In genomic region chr4:103213859-103214497, GRCm38 (mm10) we compare ENCODE assay signal across 8 mouse cellular contexts. TPM values are rescaled to one million over a fixed set of nuclear protein-coding genes. Genes with fewer than 3 reads are reported as not detected.
DNase-seq lines count a peak whose midpoint lies in the region; ATAC-seq lines count a peak whose summit lies in the region.

No protein-coding gene starts in this region.

- 4% methylated on average over 30 of the region's 30 CpGs for WGBS in heart, embryonic 13.5 days
- WGBS in limb, embryonic 12.5 days = 5% methylated on average over 30 of the region's 30 CpGs
- WGBS in neural tube, embryonic 14.5 days = 5% methylated on average over 30 of the region's 30 CpGs

- H3K27me3 ChIP-seq in heart, embryonic 13.5 days (replicated peaks) = no peaks in the 10 kb centered on the region
- no peaks in the 10 kb centered on the region for H3K27me3 ChIP-seq in limb, embryonic 12.5 days
- no peaks in the 10 kb centered on the region for H3K27me3 ChIP-seq in neural tube, embryonic 14.5 days (ENCODE audit: control insufficient read depth, insufficient read depth, low read length)

- no peaks in the 10 kb centered on the region for H3K9me3 ChIP-seq in heart, embryonic 13.5 days
- H3K9me3 ChIP-seq in limb, embryonic 12.5 days = no peaks in the 10 kb centered on the region
- no peaks in the 10 kb centered on the region for H3K9me3 ChIP-seq in neural tube, embryonic 14.5 days (ENCODE audit: control insufficient read depth, low read length)

- H3K9ac ChIP-seq in heart, embryonic 13.5 days = peak overlapping the region; percentile 96
- H3K9ac ChIP-seq in limb, embryonic 12.5 days (replicated peaks) = peak overlapping the region; percentile 96
- H3K9ac ChIP-seq in neural tube, embryonic 14.5 days (replicated peaks; ENCODE audit: low read depth, low read length) = peak overlapping the region; percentile 97

- H3K27ac ChIP-seq in heart, embryonic 13.5 days (replicated peaks) = peak overlapping the region; percentile 96
- peak overlapping the region; percentile 99 for H3K27ac ChIP-seq in limb, embryonic 12.5 days
- H3K27ac ChIP-seq in neural tube, embryonic 14.5 days (ENCODE audit: low read depth, low read length) = peak overlapping the region; percentile 99

- H3K36me3 ChIP-seq in heart, embryonic 13.5 days = peaks cover 22% of the 10 kb centered on the region
- peaks cover 20% of the 10 kb centered on the region for H3K36me3 ChIP-seq in limb, embryonic 12.5 days
- peaks cover 10% of the 10 kb centered on the region; the same call in 1 of the 2 replicates for H3K36me3 ChIP-seq in neural tube, embryonic 14.5 days (ENCODE audit: control insufficient read depth, insufficient read depth, low read length)

- no peak for ATAC-seq in heart, embryonic 13.5 days (ENCODE audit: extremely low read depth, insufficient number of reproducible peaks, low FRiP score, low TSS enrichment)
- no peak for ATAC-seq in limb, embryonic 12.5 days (ENCODE audit: insufficient number of reproducible peaks, insufficient read depth, low FRiP score, low TSS enrichment, low read depth)
- ATAC-seq in neural tube, embryonic 14.5 days (ENCODE audit: low read depth) = no peak

- H3K4me2 ChIP-seq in heart, embryonic 13.5 days = peak overlapping the region; percentile 76
- peak overlapping the region; percentile 74 for H3K4me2 ChIP-seq in limb, embryonic 12.5 days
- peak overlapping the region; percentile 53 for H3K4me2 ChIP-seq in neural tube, embryonic 14.5 days (ENCODE audit: low read depth, low read length)

- peaks cover 21% of the 10 kb centered on the region for H3K4me1 ChIP-seq in heart, embryonic 13.5 days
- H3K4me1 ChIP-seq in limb, embryonic 12.5 days (replicated peaks) = peaks cover 27% of the 10 kb centered on the region
- H3K4me1 ChIP-seq in neural tube, embryonic 14.5 days (ENCODE audit: control insufficient read depth, insufficient read depth, low read length) = peaks cover 14% of the 10 kb centered on the region

- peak; percentile 23 to 24 for DNase-seq in cerebellum, postnatal 10 days
- no peak for DNase-seq in cerebellum, adult 11-12 months
- DNase-seq in 3T3-L1 (ENCODE audit: low read depth, low spot score) = peak; percentile 48
- DNase-seq in brain, adult 2 months (ENCODE audit: low read depth, low spot score) = peak; percentile 40
- DNase-seq in spleen, postnatal 14 days (ENCODE audit: low spot score in 2 of 2) = no peak

- peak overlapping the region; percentile 95 for H3K4me3 ChIP-seq in heart, embryonic 13.5 days
- H3K4me3 ChIP-seq in limb, embryonic 12.5 days (replicated peaks) = peak overlapping the region; percentile 86
- H3K4me3 ChIP-seq in neural tube, embryonic 14.5 days (ENCODE audit: low read depth, low read length) = peak overlapping the region; percentile 86

RNA-seq across cellular contexts. Expression of gene Slc35d1, which starts 1.0 kb away (rescaled TPM):
- 5.3 and 5.9 TPM in 2 replicates for polyA plus RNA-seq in heart, embryonic 13.5 days (2015; fragmentation: Nextera tagmentation; extraction: Ambion mirVana)
- 10.4 and 12.5 TPM in 2 replicates for polyA plus RNA-seq in limb, embryonic 12.5 days (2016; fragmentation: Nextera tagmentation; extraction: Ambion mirVana)
- 9.5 and 10.0 TPM in 2 replicates for polyA plus RNA-seq in neural tube, embryonic 14.5 days (2014; fragmentation: Nextera tagmentation; extraction: Ambion mirVana)

Comparison
In these comparisons a context has a peak if more than half of its experiments do, and no peak if none do; other contexts are left out.
1. DNase-seq: peak in cerebellum, postnatal 10 days (2 of 2), 3T3-L1 (single experiment) and brain, adult 2 months (single experiment); none in cerebellum, adult 11-12 months (single experiment) and spleen, postnatal 14 days (0 of 2).
2. Peak in every context shown above with its lines, with median percentiles within 50 percentile points of each other: H3K27ac ChIP-seq, H3K4me2 ChIP-seq, H3K4me3 ChIP-seq and H3K9ac ChIP-seq.